Mouse (Mus musculus) heart, adult 11 months (tissue): ENCODE measurements around the gene 4930415O20Rik.

ENCODE experiments used
- DNase-seq: peaks from one replicate; pipeline ENCODE4 v3.0.0; 2022

4930415O20Rik gene

GRCm38 (mm10) chr15:98607557-98607956 lies 36.8 kb downstream of the 4930415O20Rik start:
- peak; percentile 99 for DNase-seq

- peak; percentile 98 for DNase-seq
Measured at GRCm38 (mm10) chr15:98608058-98608783, 37.4 kb downstream of the 4930415O20Rik start.

- peak; percentile 96 for DNase-seq
Measured at GRCm38 (mm10) chr15:98608784-98609250, 38.0 kb downstream of the 4930415O20Rik start.

- peak; percentile 99 for DNase-seq
Measured at GRCm38 (mm10) chr15:98609331-98610130, 38.7 kb downstream of the 4930415O20Rik start, which contains the start of gene Adcy6. Gene Adcy6, minus strand, starts transcription at chr15:98610076.

- DNase-seq: no peak
Measured at GRCm38 (mm10) chr15:98610131-98610633, 39.4 kb downstream of the 4930415O20Rik start.

GRCm38 (mm10) chr15:98612229-98612628 lies 41.4 kb downstream of the 4930415O20Rik start:
- no peak for DNase-seq

- DNase-seq: no peak
Measured at GRCm38 (mm10) chr15:98614551-98614950, 43.7 kb downstream of the 4930415O20Rik start.

- no peak for DNase-seq
Measured at GRCm38 (mm10) chr15:98614971-98615370, 44.2 kb downstream of the 4930415O20Rik start.

- DNase-seq: peak; percentile 91
Measured at GRCm38 (mm10) chr15:98615751-98616150, 44.9 kb downstream of the 4930415O20Rik start.

GRCm38 (mm10) chr15:98616362-98617175 lies 45.8 kb downstream of the 4930415O20Rik start:
- peak; percentile 90 for DNase-seq

GRCm38 (mm10) chr15:98617176-98617537 lies 46.4 kb downstream of the 4930415O20Rik start:
- DNase-seq: peak; percentile 93

GRCm38 (mm10) chr15:98622199-98622598 lies 51.4 kb downstream of the 4930415O20Rik start:
- DNase-seq: peak; percentile 85

- no peak for DNase-seq
Measured at GRCm38 (mm10) chr15:98622721-98623120, 51.9 kb downstream of the 4930415O20Rik start.

- DNase-seq: peak; percentile 75
Measured at GRCm38 (mm10) chr15:98623361-98623821, 52.6 kb downstream of the 4930415O20Rik start.

GRCm38 (mm10) chr15:98626078-98626477 lies 55.3 kb downstream of the 4930415O20Rik start:
- DNase-seq: no peak

GRCm38 (mm10) chr15:98626487-98627212 lies 55.8 kb downstream of the 4930415O20Rik start:
- peak; percentile 84 for DNase-seq

GRCm38 (mm10) chr15:98628589-98629254 lies 57.9 kb downstream of the 4930415O20Rik start:
- no peak for DNase-seq

GRCm38 (mm10) chr15:98629464-98629863 lies 58.7 kb downstream of the 4930415O20Rik start:
- no peak for DNase-seq

GRCm38 (mm10) chr15:98630540-98630939 lies 59.7 kb downstream of the 4930415O20Rik start, which contains the start of gene Cacnb3:
Gene Cacnb3, plus strand, starts transcription at chr15:98630840.
- no peak for DNase-seq

- DNase-seq: peak; percentile 96
Measured at GRCm38 (mm10) chr15:98631493-98631892, 60.7 kb downstream of the 4930415O20Rik start.

GRCm38 (mm10) chr15:98632107-98632744 lies 61.4 kb downstream of the 4930415O20Rik start:
- DNase-seq: peak; percentile 96
